Comparison of ENCODE assay signal across 20 mouse cellular contexts in genomic region chr10:98831488-98831887, GRCm38 (mm10).
DNase-seq lines count a peak whose midpoint lies in the region; ATAC-seq and TF ChIP-seq lines count a peak whose summit lies in the region.
"Had no signal": no experiment of that assay in that cellular context is flagged by ENCODE, and none has a peak within 500 bp of the region (broad histone marks: within the 10 kb centered on the region; RNA-seq: fewer than 3 reads in every experiment).

No protein-coding gene starts in this region.

- ATAC-seq in kidney, embryonic 15.5 days (replicated peaks; ENCODE audit: low FRiP score), result peak; percentile 94
- ATAC-seq in kidney, postnatal 0 days (replicated peaks; ENCODE audit: low FRiP score, low read depth), result peak; percentile 90
- peak; percentile 68; the same call in 1 of the 2 replicates for ATAC-seq in monocyte, adult 5-6 weeks (replicated peaks; ENCODE audit: insufficient number of reproducible peaks, low FRiP score, low TSS enrichment, poor library complexity, severe bottlenecking)
- ATAC-seq: forebrain, embryonic 15.5 days; hindbrain, embryonic 16.5 days had no signal

- H3K4me3 ChIP-seq in kidney, embryonic 15.5 days (replicated peaks), result no peak overlapping the region
- H3K4me3 ChIP-seq in kidney, postnatal 0 days (replicated peaks; ENCODE audit: low read depth, low read length), result no peak overlapping the region
- H3K4me3 ChIP-seq: erythroblast, embryonic 14.5 days; forebrain, embryonic 15.5 days; heart, embryonic 12.5 days; limb, embryonic 15.5 days; midbrain, embryonic 10.5 days; neural tube, embryonic 12.5 days had no signal

- no peak overlapping the region for H3K4me2 ChIP-seq in kidney, embryonic 15.5 days
- no peak overlapping the region for H3K4me2 ChIP-seq in kidney, postnatal 0 days (ENCODE audit: low read length)
- H3K4me2 ChIP-seq: forebrain, embryonic 15.5 days; heart, embryonic 12.5 days; limb, embryonic 15.5 days; neural tube, embryonic 12.5 days had no signal

- H3K9ac ChIP-seq in kidney, embryonic 15.5 days, result no peak overlapping the region
- no peak overlapping the region for H3K9ac ChIP-seq in kidney, postnatal 0 days (ENCODE audit: low read depth, low read length)
- H3K9ac ChIP-seq: forebrain, embryonic 15.5 days; heart, embryonic 12.5 days; limb, embryonic 15.5 days; neural tube, embryonic 12.5 days had no signal

- H3K36me3 ChIP-seq in kidney, embryonic 15.5 days, result no peaks in the 10 kb centered on the region
- no peaks in the 10 kb centered on the region for H3K36me3 ChIP-seq in kidney, postnatal 0 days (ENCODE audit: insufficient read depth, low read length)
- H3K36me3 ChIP-seq: forebrain, embryonic 15.5 days; heart, embryonic 12.5 days; limb, embryonic 15.5 days; midbrain, embryonic 10.5 days; neural tube, embryonic 12.5 days had no signal

- H3K27ac ChIP-seq in kidney, embryonic 15.5 days, result 0 out of 2 replicates have a peak overlapping the region, but pooled peaks have one; percentile 27
- no peak overlapping the region for H3K27ac ChIP-seq in kidney, postnatal 0 days
- H3K27ac ChIP-seq: forebrain, embryonic 15.5 days; limb, embryonic 15.5 days; midbrain, embryonic 10.5 days; neural tube, embryonic 12.5 days had no signal

- peaks cover 10% of the 10 kb centered on the region; the same call in 1 of the 2 replicates for H3K4me1 ChIP-seq in kidney, embryonic 15.5 days
- H3K4me1 ChIP-seq in kidney, postnatal 0 days (replicated peaks; ENCODE audit: insufficient read depth, low read length), result no peaks in the 10 kb centered on the region
- H3K4me1 ChIP-seq: forebrain, embryonic 15.5 days; heart, embryonic 12.5 days; limb, embryonic 15.5 days; midbrain, embryonic 10.5 days; neural tube, embryonic 12.5 days had no signal

- H3K9me3 ChIP-seq in kidney, embryonic 15.5 days (replicated peaks), result no peaks in the 10 kb centered on the region
- no peaks in the 10 kb centered on the region; the same call in 1 of the 2 replicates for H3K9me3 ChIP-seq in kidney, postnatal 0 days (replicated peaks; ENCODE audit: low read length)
- H3K9me3 ChIP-seq: forebrain, embryonic 15.5 days; heart, embryonic 12.5 days; limb, embryonic 15.5 days; midbrain, embryonic 10.5 days; neural tube, embryonic 12.5 days had no signal

- WGBS in kidney, embryonic 15.5 days, result 17% methylated on average over 7 of the region's 7 CpGs
- WGBS in kidney, postnatal 0 days, result 16% methylated on average over 7 of the region's 7 CpGs

- H3K27me3 ChIP-seq in kidney, embryonic 15.5 days, result no peaks in the 10 kb centered on the region
- no peaks in the 10 kb centered on the region for H3K27me3 ChIP-seq in kidney, postnatal 0 days (ENCODE audit: insufficient read depth, low read length)
- H3K27me3 ChIP-seq: forebrain, embryonic 15.5 days; heart, embryonic 12.5 days; limb, embryonic 15.5 days; neural tube, embryonic 12.5 days had no signal

- TF ChIP-seq CTCF in kidney, postnatal 0 days (IDR thresholded peaks at IDR 0.05; ENCODE audit: low read depth), result no peak

- no peak for DNase-seq in kidney, adult 8-10 months
- peak; percentile 33 for DNase-seq in embryo, embryonic 11 days
- peak; percentile 91 for DNase-seq in kidney, postnatal 0 days (ENCODE audit: low spot score)
- DNase-seq in ovary, postnatal 14 days (ENCODE audit: low spot score), result no peak
- DNase-seq in thymus, postnatal 14 days, result no peak
- DNase-seq: adrenal gland, postnatal 14 days; cerebellum, adult 2 months; heart, postnatal 36 days; lung, adult 18-20 months; right cerebral cortex, postnatal 14 days; thymus, postnatal 25 days had no signal

Comparison
In these comparisons a context has a peak if more than half of its experiments do, and no peak if none do; other contexts are left out.
1. DNase-seq: peak in embryo, embryonic 11 days (single experiment) and kidney, postnatal 0 days (single experiment); none in kidney, adult 8-10 months (0 of 2), ovary, postnatal 14 days (single experiment) and thymus, postnatal 14 days (single experiment).
2. Peak in every context shown above with its lines, with median percentiles within 50 percentile points of each other: ATAC-seq.